Mouse (Mus musculus) stomach, postnatal 0 days (tissue): ENCODE measurements around the gene Slc9a2. TPM values are rescaled to one million over a fixed set of nuclear protein-coding genes. Genes with fewer than 3 reads are reported as not detected.
"Not testable (repeated sequence)": the region's sequence is repeated elsewhere in the genome, so short reads cannot be mapped to it uniquely, and the experiment has no call there.

Experiments used
- ATAC-seq: fragments of 200-750 bp; cut with Nextera tagmentation; 2 replicates; pipeline ENCODE4 v1.8.0; 2017; ENCODE audit not compliant: low FRiP score, low TSS enrichment
- DNase-seq: peaks from one replicate; pipeline ENCODE4 v3.0.0-alpha.2; 2016; ENCODE audit warnings: low spot score
- H3K27ac ChIP-seq: fragments of 300-500 bp; sonication (generic); replicated peaks from 2 replicates; pipeline ENCODE4 v1.5.1; 2014; ENCODE audit warnings: mild to moderate bottlenecking, control low read depth
- H3K27me3 ChIP-seq: fragments of 300-500 bp; sonication (generic); 2 replicates; pipeline ENCODE4 v1.6.1; 2014; ENCODE audit warnings: low read length; ENCODE audit not compliant: control insufficient read depth, insufficient read depth
- H3K36me3 ChIP-seq: fragments of 300-500 bp; sonication (generic); 2 replicates; pipeline ENCODE4 v1.6.1; 2014; ENCODE audit warnings: low read length, mixed read lengths; ENCODE audit not compliant: control insufficient read depth, insufficient read depth
- H3K4me1 ChIP-seq: fragments of 300-500 bp; sonication (generic); replicated peaks from 2 replicates; pipeline ENCODE4 v1.6.1; 2014; ENCODE audit warnings: antibody characterized with exemption; ENCODE audit not compliant: control insufficient read depth, insufficient read depth
- H3K4me2 ChIP-seq: fragments of 300-500 bp; sonication (generic); replicated peaks from 2 replicates; pipeline ENCODE4 v1.6.1; 2014; ENCODE audit warnings: low read depth, mild to moderate bottlenecking, control low read depth, moderate library complexity
- H3K4me3 ChIP-seq: fragments of 300-500 bp; sonication (generic); 2 replicates; pipeline ENCODE4 v1.5.1; 2014; ENCODE audit warnings: low read depth, low read length, control low read depth
- H3K9ac ChIP-seq: fragments of 300-500 bp; sonication (generic); 2 replicates; pipeline ENCODE4 v1.6.1; 2014; ENCODE audit warnings: mild to moderate bottlenecking, low read length, control low read depth, mixed read lengths
- H3K9me3 ChIP-seq: fragments of 300-500 bp; sonication (generic); 2 replicates; pipeline ENCODE4 v1.6.1; 2016; ENCODE audit warnings: low read length; ENCODE audit not compliant: control insufficient read depth
- CTCF ChIP-seq: IDR thresholded peaks from 2 replicates; pipeline ENCODE4 v1.5.1; 2016; ENCODE audit warnings: antibody characterized with exemption, low read depth, mild to moderate bottlenecking, moderate library complexity
- EP300 ChIP-seq: optimal IDR thresholded peaks from 2 replicates; pipeline ENCODE3; 2016; ENCODE audit warnings: antibody characterized with exemption
- WGBS: fragments of 180-500 bp; shearing (Covaris S2); extraction: QIAGEN DNeasy Blood & Tissue Kit; methylation state at CpG from one replicate; pipeline ENCODE4 v1.1.7; 2014; 5-methylcytosine and 5-hydroxymethylcytosine counted together
- polyA plus RNA-seq: library from polyadenylated mRNA; unstranded; fragments of >200 nt; fragmentation: Nextera tagmentation; extraction: Ambion mirVana; gene quantifications from 2 replicates; pipeline ENCODE4 v1.2.1, GENCODE M21; 2015

Gene Slc9a2
- polyA plus RNA-seq, 1 experiment from 2014 or later = 13.9 TPM

- Histone ChIP-seq H3K27me3 (no peaks in the 10 kb centered on the region), H3K4me2 (no peak overlapping the region), H3K4me1 (no peaks in the 10 kb centered on the region), H3K4me3 (no peak overlapping the region), H3K36me3 (no peaks in the 10 kb centered on the region), H3K27ac (no peak overlapping the region), H3K9me3 (no peaks in the 10 kb centered on the region), H3K9ac (no peak overlapping the region)
- no peak for ATAC-seq
- TF ChIP-seq EP300 (no peak), CTCF (no peak)
- DNase-seq = no peak
- 79% methylated on average over 1 of the region's 1 CpGs for WGBS
Measured at GRCm38 (mm10) chr1:40728636-40729035, 48.3 kb downstream of the Slc9a2 start.

- TF ChIP-seq CTCF (no peak), EP300 (no peak)
- no peak overlapping the region for H3K4me2 ChIP-seq
- DNase-seq (no peak), ATAC-seq (no peak)
- H3K4me3 ChIP-seq = no peak overlapping the region
- H3K27me3 ChIP-seq = no peaks in the 10 kb centered on the region
- H3K27ac ChIP-seq = no peak overlapping the region
- 62% methylated on average over 8 of the region's 8 CpGs for WGBS
- no peaks in the 10 kb centered on the region for H3K4me1 ChIP-seq
- H3K9me3 ChIP-seq = no peaks in the 10 kb centered on the region
- H3K9ac ChIP-seq = no peak overlapping the region
- no peaks in the 10 kb centered on the region for H3K36me3 ChIP-seq
Measured at GRCm38 (mm10) chr1:40737671-40738070, 57.3 kb downstream of the Slc9a2 start.

GRCm38 (mm10) chr1:40738246-40738645 is 57.9 kb downstream of the Slc9a2 start:
- ATAC-seq, H3K4me3 ChIP-seq, H3K4me2 ChIP-seq, H3K9ac ChIP-seq, H3K27ac ChIP-seq, H3K9me3 ChIP-seq, H3K27me3 ChIP-seq, H3K36me3 ChIP-seq, DNase-seq, H3K4me1 ChIP-seq: not testable (repeated sequence)
- 97% methylated on average over 9 of the region's 9 CpGs for WGBS

- Histone ChIP-seq H3K9ac (no peak overlapping the region), H3K9me3 (no peaks in the 10 kb centered on the region), H3K4me1 (no peaks in the 10 kb centered on the region), H3K36me3 (no peaks in the 10 kb centered on the region), H3K27me3 (no peaks in the 10 kb centered on the region), H3K4me2 (no peak overlapping the region), H3K27ac (no peak overlapping the region), H3K4me3 (no peak overlapping the region)
- DNase-seq (no peak), ATAC-seq (no peak)
- TF ChIP-seq CTCF (no peak), EP300 (no peak)
- WGBS = 36% methylated on average over 2 of the region's 2 CpGs
Measured at GRCm38 (mm10) chr1:40740739-40741138, 60.4 kb downstream of the Slc9a2 start.

- no peak overlapping the region for H3K27ac ChIP-seq
- TF ChIP-seq EP300 (no peak), CTCF (no peak)
- H3K9ac ChIP-seq = no peak overlapping the region
- H3K4me3 ChIP-seq = no peak overlapping the region
- H3K4me2 ChIP-seq = no peak overlapping the region
- DNase-seq (no peak), ATAC-seq (no peak)
- no peaks in the 10 kb centered on the region for H3K9me3 ChIP-seq
- whole genome bisulfite sequencing = 63% methylated on average over 5 of the region's 5 CpGs
- no peaks in the 10 kb centered on the region for H3K4me1 ChIP-seq
- no peaks in the 10 kb centered on the region for H3K36me3 ChIP-seq
- no peaks in the 10 kb centered on the region for H3K27me3 ChIP-seq
Measured at GRCm38 (mm10) chr1:40746089-40746488, 65.7 kb downstream of the Slc9a2 start.

GRCm38 (mm10) chr1:40759751-40760445 is 79.5 kb downstream of the Slc9a2 start:
- Histone ChIP-seq H3K36me3 (no peaks in the 10 kb centered on the region), H3K4me3 (no peak overlapping the region), H3K4me2 (no peak overlapping the region), H3K27me3 (no peaks in the 10 kb centered on the region), H3K4me1 (no peaks in the 10 kb centered on the region), H3K9me3 (no peaks in the 10 kb centered on the region), H3K9ac (no peak overlapping the region), H3K27ac (no peak overlapping the region)
- WGBS = 69% methylated on average over 6 of the region's 6 CpGs
- no peak for DNase-seq
- ATAC-seq = no peak
- TF ChIP-seq CTCF (no peak), EP300 (no peak)
